Mouse (Mus musculus): Measurements from ENCODE around the gene Lhpp. TPM values are rescaled to one million over a fixed set of nuclear protein-coding genes. Genes with fewer than 3 reads are reported as not detected.

Lhpp gene
- total RNA-seq (2014; rRNA removed; ENCODE audit: low replicate concordance) (32.2 and 40.1 TPM in 2 replicates), polyA plus RNA-seq (2015; fragmentation: Nextera tagmentation; extraction: Ambion mirVana) (21.3 and 22.9 TPM in 2 replicates)

DNA sequence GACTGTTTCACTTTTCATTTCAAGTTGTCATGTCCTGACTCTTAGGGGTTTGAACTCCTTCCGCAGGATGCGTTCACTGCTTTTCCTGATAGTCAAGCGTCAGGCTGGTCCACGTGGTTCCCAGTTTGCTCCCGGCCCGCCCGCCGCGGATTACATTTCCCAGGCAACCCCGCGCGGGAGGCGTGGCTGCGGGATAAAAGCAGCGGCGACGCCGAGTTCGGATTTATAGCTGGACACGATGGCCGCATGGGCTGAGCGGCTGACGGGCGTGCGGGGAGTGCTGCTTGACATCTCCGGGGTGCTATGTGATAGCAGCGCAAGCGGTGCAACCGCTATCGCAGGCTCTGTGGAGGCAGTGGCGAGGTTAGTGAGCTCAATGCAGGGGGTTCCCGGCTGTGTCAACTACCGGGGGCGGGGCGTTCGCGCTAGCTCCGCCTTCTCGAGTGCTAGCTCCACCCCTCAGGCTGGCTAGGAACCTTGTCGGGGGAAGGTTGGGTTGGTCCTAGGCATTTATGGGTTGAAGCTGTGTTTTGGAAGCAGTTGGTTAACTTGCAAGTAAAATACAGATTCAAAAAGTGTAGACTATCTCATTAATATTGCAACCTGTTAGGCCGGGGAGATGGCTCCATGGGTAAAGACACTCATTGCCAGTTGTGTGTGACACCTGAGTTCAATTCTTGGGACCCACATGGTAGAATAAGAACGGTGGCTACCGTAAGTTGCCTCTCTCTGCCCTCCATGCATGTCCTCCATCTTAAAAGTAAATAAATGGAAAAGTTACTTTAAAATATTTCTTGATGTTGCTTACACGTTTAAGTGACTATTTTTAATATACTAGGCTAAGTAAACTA lies at the start of gene Lhpp:
Gene Lhpp (plus strand): TSS at position 171 of the 851 bp plus-strand sequence.
- DNase-seq (ENCODE audit: low spot score) = peak; percentile 69
- H3K27me3 ChIP-seq (ENCODE audit: control insufficient read depth, insufficient read depth, low read length) = no peaks in the 10 kb centered on the region
- WGBS = 6% methylated on average over 44 of the region's 44 CpGs
- H3K9me3 ChIP-seq (replicated peaks; ENCODE audit: control insufficient read depth, low read length) = no peaks in the 10 kb centered on the region
- H3K4me3 ChIP-seq (ENCODE audit: low read depth, low read length) = peak within 1 kb of the TSS; percentile 57
- H3K27ac ChIP-seq (ENCODE audit: low read depth) = no peak within 1 kb of the TSS; the same call in 1 of the 2 replicates
- ATAC-seq (ENCODE audit: insufficient read depth, low read depth) = peak; percentile 95
- H3K9ac ChIP-seq (replicated peaks; ENCODE audit: low read depth, low read length) = 0 out of 2 replicates have a peak within 1 kb of the TSS, but pooled peaks have one; percentile 32
- H3K4me2 ChIP-seq (ENCODE audit: low read depth, low read length) = peak within 1 kb of the TSS; percentile 65
- TF ChIP-seq EP300 (IDR thresholded peaks at IDR 0.05; ENCODE audit: low read depth) (no peak), CTCF (IDR thresholded peaks at IDR 0.05; ENCODE audit: low read depth) (no peak)
- H3K36me3 ChIP-seq (replicated peaks; ENCODE audit: control insufficient read depth, insufficient read depth, low read length) = no peaks in the 10 kb centered on the region
- no peaks in the 10 kb centered on the region for H3K4me1 ChIP-seq (ENCODE audit: control insufficient read depth, insufficient read depth)

DNA sequence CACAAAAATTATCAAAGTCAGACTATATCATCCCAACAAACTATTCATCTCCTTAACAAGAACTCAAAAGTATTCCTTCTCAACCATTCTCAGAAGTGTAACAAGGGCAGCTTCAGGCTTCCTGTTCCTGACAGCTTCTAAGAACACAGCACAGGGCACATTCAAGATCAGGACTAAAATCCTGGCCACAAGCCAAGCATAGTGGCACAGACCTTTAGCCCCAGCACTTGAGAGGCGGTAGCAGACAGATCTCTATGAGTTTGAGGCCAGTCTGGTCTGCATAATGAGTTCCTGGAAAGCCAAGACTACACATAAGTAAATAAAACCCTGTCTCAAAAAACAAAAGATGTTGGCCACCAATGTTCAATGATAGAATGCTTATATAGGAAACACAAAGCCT lies 44.6 kb upstream of the Lhpp start:
- Histone ChIP-seq H3K4me3 (ENCODE audit: low read depth, low read length) (no peak overlapping the region), H3K4me1 (ENCODE audit: control insufficient read depth, insufficient read depth) (peaks cover 9% of the 10 kb centered on the region), H3K4me2 (ENCODE audit: low read depth, low read length) (no peak overlapping the region), H3K27ac (ENCODE audit: low read depth) (no peak overlapping the region), H3K9me3 (replicated peaks; ENCODE audit: control insufficient read depth, low read length) (no peaks in the 10 kb centered on the region), H3K36me3 (replicated peaks; ENCODE audit: control insufficient read depth, insufficient read depth, low read length) (peaks cover 87% of the 10 kb centered on the region), H3K9ac (replicated peaks; ENCODE audit: low read depth, low read length) (no peak overlapping the region), H3K27me3 (ENCODE audit: control insufficient read depth, insufficient read depth, low read length) (no peaks in the 10 kb centered on the region)
- DNase-seq (ENCODE audit: low spot score) = no peak
- no peak for TF ChIP-seq EP300 (IDR thresholded peaks at IDR 0.05; ENCODE audit: low read depth)
- TF ChIP-seq CTCF (IDR thresholded peaks at IDR 0.05; ENCODE audit: low read depth) = no peak
- ATAC-seq (ENCODE audit: insufficient read depth, low read depth) = no peak
- 19% methylated on average over 1 of the region's 1 CpGs for WGBS

DNA sequence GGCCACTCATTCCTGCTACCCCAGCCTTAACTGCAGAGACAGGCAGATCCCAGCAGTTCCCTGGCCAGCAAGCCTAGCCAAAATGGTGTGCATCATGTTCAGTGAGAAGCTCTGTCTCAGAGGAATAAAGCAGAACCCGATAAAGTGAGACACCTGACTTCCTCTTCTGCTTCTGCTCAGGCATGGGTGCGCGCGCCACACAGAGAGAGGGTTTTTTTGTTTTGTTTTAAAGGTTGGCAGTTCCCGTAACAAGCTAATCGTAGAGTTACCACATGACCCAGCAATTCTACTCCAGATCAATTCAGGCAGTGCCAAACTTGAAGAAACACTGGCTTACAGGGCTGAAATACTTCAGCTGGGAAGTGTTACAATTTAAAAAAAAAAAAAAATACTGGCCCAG lies 41.6 kb upstream of the Lhpp start:
- H3K4me1 ChIP-seq (ENCODE audit: control insufficient read depth, insufficient read depth) = peaks cover 32% of the 10 kb centered on the region
- H3K4me3 ChIP-seq (ENCODE audit: low read depth, low read length) = no peak overlapping the region
- no peak overlapping the region for H3K9ac ChIP-seq (replicated peaks; ENCODE audit: low read depth, low read length)
- H3K27me3 ChIP-seq (ENCODE audit: control insufficient read depth, insufficient read depth, low read length) = no peaks in the 10 kb centered on the region
- no peak overlapping the region for H3K4me2 ChIP-seq (ENCODE audit: low read depth, low read length)
- DNase-seq (ENCODE audit: low spot score) = no peak
- no peaks in the 10 kb centered on the region for H3K9me3 ChIP-seq (replicated peaks; ENCODE audit: control insufficient read depth, low read length)
- TF ChIP-seq EP300 (IDR thresholded peaks at IDR 0.05; ENCODE audit: low read depth) (no peak), CTCF (IDR thresholded peaks at IDR 0.05; ENCODE audit: low read depth) (no peak)
- ATAC-seq (ENCODE audit: insufficient read depth, low read depth) = no peak
- WGBS = 84% methylated on average over 6 of the region's 6 CpGs
- H3K36me3 ChIP-seq (replicated peaks; ENCODE audit: control insufficient read depth, insufficient read depth, low read length) = peaks cover 57% of the 10 kb centered on the region
- no peak overlapping the region for H3K27ac ChIP-seq (ENCODE audit: low read depth)

DNA sequence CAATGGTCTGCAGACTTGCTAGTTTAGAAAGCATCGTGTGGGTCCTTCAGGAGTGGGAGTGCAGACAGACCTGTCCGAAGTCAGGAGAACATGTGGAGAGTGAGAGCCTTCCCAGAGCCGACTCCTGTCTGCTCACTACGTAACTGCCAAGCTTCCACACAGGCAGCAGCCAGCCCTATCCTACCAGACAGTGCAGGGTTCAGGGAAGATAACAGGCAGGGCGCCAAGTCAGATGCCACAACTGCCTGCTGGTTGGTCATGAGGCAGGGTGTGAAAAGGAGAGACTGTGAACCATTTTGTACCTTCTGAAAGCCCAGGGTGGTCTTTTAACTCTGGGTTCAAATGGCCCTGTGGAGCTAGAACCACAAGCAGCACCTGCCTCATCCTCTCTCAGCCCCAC lies 40.4 kb upstream of the Lhpp start:
- 37% methylated on average over 5 of the region's 5 CpGs for WGBS
- Histone ChIP-seq H3K9ac (replicated peaks; ENCODE audit: low read depth, low read length) (no peak overlapping the region), H3K4me2 (ENCODE audit: low read depth, low read length) (no peak overlapping the region), H3K27ac (ENCODE audit: low read depth) (peak overlapping the region; percentile 58), H3K9me3 (replicated peaks; ENCODE audit: control insufficient read depth, low read length) (no peaks in the 10 kb centered on the region), H3K4me1 (ENCODE audit: control insufficient read depth, insufficient read depth) (peaks cover 36% of the 10 kb centered on the region), H3K4me3 (ENCODE audit: low read depth, low read length) (no peak overlapping the region), H3K36me3 (replicated peaks; ENCODE audit: control insufficient read depth, insufficient read depth, low read length) (peaks cover 45% of the 10 kb centered on the region), H3K27me3 (ENCODE audit: control insufficient read depth, insufficient read depth, low read length) (no peaks in the 10 kb centered on the region)
- DNase-seq (ENCODE audit: low spot score) (peak; percentile 53), ATAC-seq (ENCODE audit: insufficient read depth, low read depth) (peak; percentile 82)
- TF ChIP-seq EP300 (IDR thresholded peaks at IDR 0.05; ENCODE audit: low read depth) = no peak
- TF ChIP-seq CTCF (IDR thresholded peaks at IDR 0.05; ENCODE audit: low read depth) = no peak

DNA sequence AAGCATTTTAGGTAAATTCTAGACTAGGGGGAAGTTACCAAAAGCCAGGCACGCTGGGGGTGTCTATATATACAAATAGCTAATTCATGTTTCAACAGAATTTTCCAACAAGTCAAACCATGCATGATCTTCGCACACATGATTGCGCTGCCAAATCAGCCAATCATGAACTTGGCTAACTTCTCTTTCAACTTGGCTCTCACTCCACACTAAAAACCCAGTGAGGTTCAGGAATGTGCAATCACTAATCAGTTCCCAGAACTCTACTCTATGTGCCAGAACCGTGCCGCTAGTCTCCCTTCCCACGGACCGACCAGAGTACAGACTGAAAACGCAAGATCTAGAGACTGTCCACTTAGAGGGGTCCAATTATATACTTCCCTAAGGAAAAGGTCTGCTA lies 39.0 kb upstream of the Lhpp start:
- DNase-seq (ENCODE audit: low spot score) (peak; percentile 45), ATAC-seq (ENCODE audit: insufficient read depth, low read depth) (no peak)
- H3K4me3 ChIP-seq (ENCODE audit: low read depth, low read length) = peak overlapping the region; percentile 14; the same call in 1 of the 2 replicates
- H3K27ac ChIP-seq (ENCODE audit: low read depth) = peak overlapping the region; percentile 78
- peak overlapping the region; percentile 8; the same call in 1 of the 2 replicates for H3K9ac ChIP-seq (replicated peaks; ENCODE audit: low read depth, low read length)
- H3K4me2 ChIP-seq (ENCODE audit: low read depth, low read length) = peak overlapping the region; percentile 44
- H3K4me1 ChIP-seq (ENCODE audit: control insufficient read depth, insufficient read depth) = peaks cover 37% of the 10 kb centered on the region
- H3K9me3 ChIP-seq (replicated peaks; ENCODE audit: control insufficient read depth, low read length) = no peaks in the 10 kb centered on the region
- peaks cover 37% of the 10 kb centered on the region for H3K36me3 ChIP-seq (replicated peaks; ENCODE audit: control insufficient read depth, insufficient read depth, low read length)
- 38% methylated on average over 8 of the region's 8 CpGs for WGBS
- no peaks in the 10 kb centered on the region for H3K27me3 ChIP-seq (ENCODE audit: control insufficient read depth, insufficient read depth, low read length)
- no peak for TF ChIP-seq CTCF (IDR thresholded peaks at IDR 0.05; ENCODE audit: low read depth)
- TF ChIP-seq EP300 (IDR thresholded peaks at IDR 0.05; ENCODE audit: low read depth) = no peak
